Mouse (Mus musculus) olfactory bulb, adult 2 months (tissue): ENCODE results near the gene Itga2. TPM values are rescaled to one million over a fixed set of nuclear protein-coding genes. Genes with fewer than 3 reads are reported as not detected.

Experiments used
- H3K27ac ChIP-seq: fragments of 200-500 bp; 2 replicates; pipeline ENCODE4 v1.5.1; 2012; ENCODE audit warnings: low read depth, low read length; ENCODE audit not compliant: insufficient read depth
- H3K4me1 ChIP-seq: fragments of 200-500 bp; 2 replicates; pipeline ENCODE4 v1.6.1; 2012; ENCODE audit warnings: low read length; ENCODE audit not compliant: control insufficient read depth, insufficient read depth
- H3K4me3 ChIP-seq: fragments of 200-500 bp; 2 replicates; pipeline ENCODE4 v1.5.1; 2012; ENCODE audit warnings: mild to moderate bottlenecking, low read depth, low read length, moderate library complexity; ENCODE audit not compliant: insufficient read depth
- CTCF ChIP-seq: fragments of 200-500 bp; IDR thresholded peaks from 2 replicates; pipeline ENCODE4 v1.5.1; 2012; ENCODE audit warnings: low read depth, mild to moderate bottlenecking, low read length, moderate library complexity; ENCODE audit not compliant: insufficient read depth
- POLR2A ChIP-seq: fragments of 200-500 bp; IDR thresholded peaks from 2 replicates; pipeline ENCODE4 v1.6.1; 2012; ENCODE audit warnings: mild to moderate bottlenecking, low read depth, low read length, moderate library complexity; ENCODE audit not compliant: insufficient read depth
- WGBS: fragments of 180-500 bp; shearing (Covaris S2); methylation state at CpG from one replicate; pipeline ENCODE4 v1.1.7; 2018; 5-methylcytosine and 5-hydroxymethylcytosine counted together
- polyA plus RNA-seq: library from polyadenylated mRNA; stranded (reverse); fragments of >200 nt; gene quantifications from 2 replicates; pipeline ENCODE4 v1.2.4, GENCODE M21; 2012; ENCODE audit warnings: low replicate concordance; ENCODE audit not compliant: missing spikeins, insufficient read depth, insufficient read length

Itga2 gene
- polyA plus RNA-seq, 1 experiment: not detected

- no peaks in the 10 kb centered on the region for H3K4me1 ChIP-seq
- TF ChIP-seq POLR2A (no peak), CTCF (no peak)
- no peak overlapping the region for H3K27ac ChIP-seq
- WGBS: 45% methylated on average over 9 of the region's 9 CpGs
- H3K4me3 ChIP-seq: no peak overlapping the region
Measured at GRCm38 (mm10) chr13:114923331-114923730, 8.6 kb downstream of the Itga2 start.

- Histone ChIP-seq H3K4me1 (no peaks in the 10 kb centered on the region), H3K27ac (no peak overlapping the region), H3K4me3 (no peak overlapping the region)
- WGBS: 88% methylated on average over 5 of the region's 5 CpGs
- no peak for TF ChIP-seq CTCF
- TF ChIP-seq POLR2A: no peak
Measured at GRCm38 (mm10) chr13:114915767-114916166, 16.1 kb downstream of the Itga2 start.

GRCm38 (mm10) chr13:114914963-114915362 lies 16.9 kb downstream of the Itga2 start:
- 88% methylated on average over 4 of the region's 4 CpGs for whole genome bisulfite sequencing
- no peak overlapping the region for H3K4me3 ChIP-seq
- H3K27ac ChIP-seq: no peak overlapping the region
- TF ChIP-seq CTCF (no peak), POLR2A (no peak)
- H3K4me1 ChIP-seq: no peaks in the 10 kb centered on the region

- no peak overlapping the region for H3K4me3 ChIP-seq
- no peak for TF ChIP-seq POLR2A
- no peak for TF ChIP-seq CTCF
- H3K4me1 ChIP-seq: no peaks in the 10 kb centered on the region
- no peak overlapping the region for H3K27ac ChIP-seq
- 88% methylated on average over 4 of the region's 4 CpGs for WGBS
Measured at GRCm38 (mm10) chr13:114914559-114914958, 17.3 kb downstream of the Itga2 start.

- H3K4me3 ChIP-seq: no peak overlapping the region
- H3K27ac ChIP-seq: no peak overlapping the region
- TF ChIP-seq POLR2A (no peak), CTCF (no peak)
- no peaks in the 10 kb centered on the region for H3K4me1 ChIP-seq
- 73% methylated on average over 9 of the region's 9 CpGs for WGBS
Measured at GRCm38 (mm10) chr13:114910629-114911028, 21.3 kb downstream of the Itga2 start.

GRCm38 (mm10) chr13:114909514-114909913 lies 22.4 kb downstream of the Itga2 start:
- Histone ChIP-seq H3K4me1 (no peaks in the 10 kb centered on the region), H3K27ac (no peak overlapping the region), H3K4me3 (no peak overlapping the region)
- 96% methylated on average over 5 of the region's 5 CpGs for WGBS
- TF ChIP-seq CTCF (no peak), POLR2A (no peak)

- Histone ChIP-seq H3K27ac (no peak overlapping the region), H3K4me3 (no peak overlapping the region), H3K4me1 (no peaks in the 10 kb centered on the region)
- TF ChIP-seq CTCF (no peak), POLR2A (no peak)
- 90% methylated on average over 4 of the region's 4 CpGs for WGBS
Measured at GRCm38 (mm10) chr13:114907876-114908275, 24.0 kb downstream of the Itga2 start.

- Histone ChIP-seq H3K4me3 (no peak overlapping the region), H3K4me1 (no peaks in the 10 kb centered on the region), H3K27ac (no peak overlapping the region)
- no peak for TF ChIP-seq POLR2A
- TF ChIP-seq CTCF: no peak
- 75% methylated on average over 10 of the region's 10 CpGs for WGBS
Measured at GRCm38 (mm10) chr13:114896751-114897386, 35.0 kb downstream of the Itga2 start.

- Histone ChIP-seq H3K4me3 (no peak overlapping the region), H3K27ac (no peak overlapping the region), H3K4me1 (no peaks in the 10 kb centered on the region)
- no peak for TF ChIP-seq POLR2A
- no peak for TF ChIP-seq CTCF
- WGBS: 73% methylated on average over 7 of the region's 7 CpGs
Measured at GRCm38 (mm10) chr13:114895896-114896295, 36.0 kb downstream of the Itga2 start.

- Histone ChIP-seq H3K4me3 (no peak overlapping the region), H3K4me1 (no peaks in the 10 kb centered on the region), H3K27ac (no peak overlapping the region)
- TF ChIP-seq POLR2A (no peak), CTCF (no peak)
Measured at GRCm38 (mm10) chr13:114894718-114895117, 37.2 kb downstream of the Itga2 start.
